Mouse (Mus musculus) hindbrain, postnatal 0 days (tissue): ENCODE measurements around the gene Nbas. TPM values are rescaled to one million over a fixed set of nuclear protein-coding genes. Genes with fewer than 3 reads are reported as not detected.

Experiments used
- ATAC-seq: fragments of 200-750 bp; cut with Nextera tagmentation; 2 replicates; pipeline ENCODE4 v1.8.0; 2017; ENCODE audit warnings: mild to moderate bottlenecking, moderate TSS enrichment, moderate library complexity
- DNase-seq: peaks from one replicate; pipeline ENCODE4 v3.0.0-alpha.2; 2015; ENCODE audit warnings: low spot score
- H3K27ac ChIP-seq: fragments of 300-500 bp; sonication (generic); 2 replicates; pipeline ENCODE4 v1.5.1; 2014; ENCODE audit warnings: mild to moderate bottlenecking
- H3K27me3 ChIP-seq: fragments of 300-500 bp; sonication (generic); 2 replicates; pipeline ENCODE4 v1.6.1; 2014; ENCODE audit warnings: low read length, mixed read lengths; ENCODE audit not compliant: insufficient read depth
- H3K36me3 ChIP-seq: fragments of 300-500 bp; sonication (generic); 2 replicates; pipeline ENCODE4 v1.6.1; 2014; ENCODE audit warnings: low read length, mixed read lengths; ENCODE audit not compliant: insufficient read depth
- H3K4me1 ChIP-seq: fragments of 300-500 bp; sonication (generic); 2 replicates; pipeline ENCODE4 v1.6.1; 2014; ENCODE audit warnings: antibody characterized with exemption, low read length, mixed read lengths; ENCODE audit not compliant: insufficient read depth
- H3K4me2 ChIP-seq: fragments of 300-500 bp; sonication (generic); 2 replicates; pipeline ENCODE4 v1.6.1; 2014; ENCODE audit warnings: low read depth, mild to moderate bottlenecking, low read length, moderate library complexity, mixed read lengths
- H3K4me3 ChIP-seq: fragments of 300-500 bp; sonication (generic); 2 replicates; pipeline ENCODE4 v1.5.1; 2014; ENCODE audit warnings: low read length
- H3K9ac ChIP-seq: fragments of 300-500 bp; sonication (generic); replicated peaks from 2 replicates; pipeline ENCODE4 v1.6.1; 2014; ENCODE audit warnings: mild to moderate bottlenecking, low read length, moderate library complexity, mixed read lengths
- H3K9me3 ChIP-seq: fragments of 300-500 bp; sonication (generic); 2 replicates; pipeline ENCODE4 v1.6.1; 2016; ENCODE audit warnings: low read length, mixed read lengths
- CTCF ChIP-seq: IDR thresholded peaks from 2 replicates; pipeline ENCODE4 v1.5.1; 2016; ENCODE audit warnings: antibody characterized with exemption, control low read depth, low read depth
- WGBS: fragments of 180-500 bp; shearing (Covaris S2); extraction: QIAGEN DNeasy Blood & Tissue Kit; methylation state at CpG from one replicate; pipeline ENCODE4 v1.1.7; 2014; 5-methylcytosine and 5-hydroxymethylcytosine counted together
- polyA plus RNA-seq: library from polyadenylated mRNA; unstranded; fragments of >200 nt; fragmentation: Nextera tagmentation; extraction: Ambion mirVana; gene quantifications from 2 replicates; pipeline ENCODE4 v1.2.1, GENCODE M21; 2015
- total RNA-seq: library from RNA; depleted of rRNA; stranded (reverse); fragments of >200 nt; gene quantifications from 2 replicates; pipeline ENCODE4 v1.2.3, GENCODE M21; 2014

Nbas gene
- total and polyA plus RNA-seq, 2 experiments from 2014 or later: 12.1 to 48.1 TPM

GRCm38 (mm10) chr12:13315081-13315480 lies 46.1 kb downstream of the Nbas start:
- DNase-seq (no peak), ATAC-seq (no peak)
- no peak overlapping the region for H3K4me3 ChIP-seq
- no peak overlapping the region for H3K27ac ChIP-seq
- H3K27me3 ChIP-seq: no peaks in the 10 kb centered on the region
- H3K36me3 ChIP-seq: no peaks in the 10 kb centered on the region; the same call in none of the 2 replicates
- 95% methylated on average over 1 of the region's 1 CpGs for WGBS
- no peaks in the 10 kb centered on the region for H3K4me1 ChIP-seq
- TF ChIP-seq CTCF: no peak
- H3K9me3 ChIP-seq: no peaks in the 10 kb centered on the region
- no peak overlapping the region for H3K4me2 ChIP-seq
- no peak overlapping the region for H3K9ac ChIP-seq

GRCm38 (mm10) chr12:13342535-13342934 lies 73.6 kb downstream of the Nbas start:
- TF ChIP-seq CTCF: no peak

GRCm38 (mm10) chr12:13356201-13356600 lies 87.3 kb downstream of the Nbas start:
- WGBS: 93% methylated on average over 10 of the region's 10 CpGs
- no peak overlapping the region for H3K27ac ChIP-seq
- H3K9me3 ChIP-seq: no peaks in the 10 kb centered on the region
- H3K27me3 ChIP-seq: no peaks in the 10 kb centered on the region
- DNase-seq (no peak), ATAC-seq (no peak)
- H3K4me1 ChIP-seq: no peaks in the 10 kb centered on the region
- no peak overlapping the region for H3K4me2 ChIP-seq
- H3K9ac ChIP-seq: no peak overlapping the region
- no peak overlapping the region for H3K4me3 ChIP-seq
- TF ChIP-seq CTCF: no peak
- peaks cover 13% of the 10 kb centered on the region; the same call in 1 of the 2 replicates for H3K36me3 ChIP-seq

More at GRCm38 (mm10) chr12:13342535-13342934, 73.6 kb downstream of the Nbas start:
- ATAC-seq (no peak), DNase-seq (no peak)
- H3K4me3 ChIP-seq: no peak overlapping the region
- no peaks in the 10 kb centered on the region for H3K9me3 ChIP-seq
- H3K27ac ChIP-seq: no peak overlapping the region
- no peak overlapping the region for H3K4me2 ChIP-seq
- peaks cover 19% of the 10 kb centered on the region; the same call in 1 of the 2 replicates for H3K36me3 ChIP-seq
- 93% methylated on average over 5 of the region's 5 CpGs for WGBS
- H3K27me3 ChIP-seq: no peaks in the 10 kb centered on the region
- H3K9ac ChIP-seq: no peak overlapping the region
- no peaks in the 10 kb centered on the region for H3K4me1 ChIP-seq

GRCm38 (mm10) chr12:13356769-13357168 lies 87.8 kb downstream of the Nbas start:
- no peak for DNase-seq
- H3K9me3 ChIP-seq: no peaks in the 10 kb centered on the region
- H3K27ac ChIP-seq: no peak overlapping the region
- no peak overlapping the region for H3K4me3 ChIP-seq
- ATAC-seq: no peak
- no peak overlapping the region for H3K9ac ChIP-seq
- no peak for TF ChIP-seq CTCF
- no peak overlapping the region for H3K4me2 ChIP-seq
- H3K36me3 ChIP-seq: peaks cover 13% of the 10 kb centered on the region; the same call in 1 of the 2 replicates
- H3K4me1 ChIP-seq: no peaks in the 10 kb centered on the region
- WGBS: 91% methylated on average over 7 of the region's 7 CpGs
- H3K27me3 ChIP-seq: no peaks in the 10 kb centered on the region

- no peak overlapping the region for H3K9ac ChIP-seq
- no peak overlapping the region for H3K4me3 ChIP-seq
- H3K27me3 ChIP-seq: no peaks in the 10 kb centered on the region
- H3K9me3 ChIP-seq: no peaks in the 10 kb centered on the region
- WGBS: 96% methylated on average over 5 of the region's 5 CpGs
- ATAC-seq (no peak), DNase-seq (no peak)
- no peaks in the 10 kb centered on the region for H3K4me1 ChIP-seq
- no peak overlapping the region for H3K4me2 ChIP-seq
- H3K27ac ChIP-seq: no peak overlapping the region
- TF ChIP-seq CTCF: no peak
- peaks cover 13% of the 10 kb centered on the region; the same call in 1 of the 2 replicates for H3K36me3 ChIP-seq
These were observed 88.3 kb downstream of the Nbas start for GRCm38 (mm10) chr12:13357229-13357628.

- DNase-seq (no peak), ATAC-seq (no peak)
- Histone ChIP-seq H3K4me1 (no peaks in the 10 kb centered on the region), H3K9me3 (no peaks in the 10 kb centered on the region), H3K36me3 (peaks cover 17% of the 10 kb centered on the region; the same call in 1 of the 2 replicates), H3K27me3 (no peaks in the 10 kb centered on the region), H3K9ac (no peak overlapping the region), H3K4me2 (no peak overlapping the region), H3K4me3 (no peak overlapping the region), H3K27ac (no peak overlapping the region)
- TF ChIP-seq CTCF: no peak
- WGBS: 76% methylated on average over 4 of the region's 4 CpGs
These were observed 89.9 kb downstream of the Nbas start for GRCm38 (mm10) chr12:13358849-13359248.

- no peak overlapping the region for H3K9ac ChIP-seq
These were observed 91.4 kb downstream of the Nbas start for GRCm38 (mm10) chr12:13360183-13360811.

More at GRCm38 (mm10) chr12:13360183-13360811, 91.4 kb downstream of the Nbas start:
- TF ChIP-seq CTCF: no peak
- H3K4me2 ChIP-seq: no peak overlapping the region
- no peak overlapping the region for H3K27ac ChIP-seq
- no peaks in the 10 kb centered on the region for H3K27me3 ChIP-seq
- peaks cover 17% of the 10 kb centered on the region; the same call in 1 of the 2 replicates for H3K36me3 ChIP-seq
- ATAC-seq (no peak), DNase-seq (peak; percentile 3)
- 25% methylated on average over 7 of the region's 7 CpGs for WGBS
- no peaks in the 10 kb centered on the region for H3K4me1 ChIP-seq
- no peaks in the 10 kb centered on the region for H3K9me3 ChIP-seq
- no peak overlapping the region for H3K4me3 ChIP-seq
